Mouse (Mus musculus) testis, postnatal 14 days (tissue): ENCODE measurements around the gene Gm20388.
"Not testable (repeated sequence)": the region's sequence is repeated elsewhere in the genome, so short reads cannot be mapped to it uniquely, and the experiment has no call there.

ENCODE experiments used
- DNase-seq: peaks from one replicate; pipeline ENCODE4 v3.0.0; 2021; ENCODE audit warnings: low spot score

Gene Gm20388

DNA sequence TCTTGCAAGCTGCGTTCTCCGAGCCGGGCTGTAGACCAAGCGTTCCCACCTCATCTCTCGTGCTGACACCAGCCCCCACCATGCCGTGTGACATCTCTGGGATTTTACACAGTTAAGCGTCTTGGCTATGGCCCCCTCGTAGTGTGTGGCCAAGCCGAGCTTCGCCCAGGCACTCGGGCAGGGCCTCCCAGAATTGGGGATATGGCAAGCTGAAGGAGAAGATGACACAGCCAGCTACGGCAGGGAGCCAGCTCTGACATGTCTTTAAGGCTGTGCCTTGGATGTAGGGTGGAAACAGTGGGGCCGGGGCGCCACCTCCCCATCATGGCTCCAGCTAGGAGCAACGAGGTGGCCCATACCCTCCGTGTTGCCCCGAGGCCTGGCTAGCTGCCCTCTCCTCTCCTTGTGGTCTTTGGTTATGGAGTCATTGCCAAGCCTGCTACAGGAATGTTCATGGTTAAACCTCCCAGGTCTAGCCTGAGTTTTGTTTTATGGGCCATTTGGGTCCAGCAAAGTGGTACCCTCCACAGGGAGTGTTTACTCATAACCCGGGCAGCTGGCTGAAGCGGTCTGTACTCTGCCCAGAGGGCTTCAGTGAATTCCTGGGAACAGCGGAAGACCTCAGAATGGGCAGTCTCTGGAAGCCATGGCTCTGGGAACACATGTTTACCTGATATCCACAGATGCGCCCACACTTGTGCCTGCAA, 406.6 kb downstream of the Gm20388 start:
- no peak for DNase-seq

DNA sequence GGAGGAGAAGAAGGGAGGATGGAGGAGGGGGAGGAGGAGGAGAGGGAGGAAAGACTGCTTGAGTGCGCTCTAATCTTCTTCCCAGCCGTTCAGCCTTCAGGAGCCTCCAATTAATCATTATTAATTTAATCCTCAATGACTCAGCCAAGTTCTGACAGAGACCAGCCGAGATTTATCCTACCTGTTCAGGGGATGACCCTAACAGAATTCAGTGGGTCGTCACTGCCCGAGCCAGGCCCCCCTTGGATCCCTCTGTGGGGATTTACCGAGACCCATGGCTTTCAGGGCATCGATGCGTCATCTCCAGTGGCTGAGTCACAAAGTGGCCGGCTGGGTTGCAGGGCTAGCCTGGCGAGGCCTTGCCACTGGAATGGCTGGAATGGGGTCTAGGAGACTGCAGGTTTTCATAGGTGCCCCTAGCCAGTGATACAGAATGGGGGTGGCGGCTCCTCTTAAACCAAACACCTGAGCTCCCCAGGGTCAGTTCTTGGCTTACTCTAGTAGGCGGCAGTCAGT, 407.9 kb downstream of the Gm20388 start:
- DNase-seq, result no peak

DNA sequence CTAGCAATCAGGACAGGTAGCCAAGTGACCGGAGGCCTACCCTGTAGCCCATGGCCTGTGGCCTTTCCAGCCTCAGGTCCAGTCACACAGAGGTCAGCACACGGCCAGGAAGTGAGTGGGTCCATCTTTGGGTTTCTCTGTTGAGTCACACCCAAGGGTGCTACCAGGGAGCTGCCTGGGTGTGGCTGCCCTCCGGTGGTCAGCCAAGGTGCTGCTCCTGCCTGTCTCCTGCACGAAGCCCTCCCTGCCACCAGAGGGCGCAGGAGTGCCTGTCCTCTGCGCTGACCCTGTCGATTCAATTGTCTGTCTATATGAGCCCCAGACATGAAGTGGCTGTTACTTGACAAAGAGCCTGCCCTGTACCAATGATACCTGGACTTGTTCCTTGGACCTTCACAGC, 408.8 kb downstream of the Gm20388 start:
- peak; percentile 65 for DNase-seq

DNA sequence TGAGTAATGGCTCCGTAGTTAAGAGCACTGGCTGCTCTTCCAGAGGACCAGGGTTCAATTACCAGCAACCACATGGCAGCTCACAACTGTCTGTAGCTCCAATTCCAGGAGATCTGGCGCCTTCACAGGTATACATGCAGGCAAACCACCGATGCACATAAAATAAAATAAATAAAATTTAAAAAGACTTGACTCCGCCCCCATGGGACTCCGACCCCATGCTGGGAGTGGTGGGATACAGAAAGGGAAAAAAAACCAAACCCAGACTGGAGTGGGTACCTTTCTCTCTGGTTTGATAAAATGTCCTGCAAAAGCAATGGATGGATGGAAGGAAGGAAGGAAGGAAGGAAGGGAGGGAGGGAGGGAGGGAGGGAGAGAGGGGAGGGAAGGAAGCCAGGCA, 409.5 kb downstream of the Gm20388 start:
- DNase-seq, result no peak

DNA sequence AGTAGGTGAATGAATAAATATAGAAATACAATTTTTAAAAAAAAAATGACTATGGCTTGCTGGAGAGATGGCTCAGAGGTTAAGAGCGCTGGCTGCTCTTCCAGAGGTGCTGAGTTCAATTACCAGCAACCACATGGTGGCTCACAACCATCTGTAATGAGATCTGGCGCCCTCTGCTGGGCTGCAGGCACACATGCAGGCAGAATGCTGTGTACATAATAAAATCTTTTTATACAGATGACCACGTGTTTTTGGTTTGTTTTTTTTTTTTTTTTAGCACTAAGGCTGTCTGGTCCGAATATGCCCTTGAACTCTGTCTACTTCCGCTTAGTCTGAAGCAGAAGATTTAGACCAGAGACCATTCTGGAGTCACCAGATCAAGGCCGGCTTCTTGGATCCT, 411.1 kb downstream of the Gm20388 start:
- no peak for DNase-seq

DNA sequence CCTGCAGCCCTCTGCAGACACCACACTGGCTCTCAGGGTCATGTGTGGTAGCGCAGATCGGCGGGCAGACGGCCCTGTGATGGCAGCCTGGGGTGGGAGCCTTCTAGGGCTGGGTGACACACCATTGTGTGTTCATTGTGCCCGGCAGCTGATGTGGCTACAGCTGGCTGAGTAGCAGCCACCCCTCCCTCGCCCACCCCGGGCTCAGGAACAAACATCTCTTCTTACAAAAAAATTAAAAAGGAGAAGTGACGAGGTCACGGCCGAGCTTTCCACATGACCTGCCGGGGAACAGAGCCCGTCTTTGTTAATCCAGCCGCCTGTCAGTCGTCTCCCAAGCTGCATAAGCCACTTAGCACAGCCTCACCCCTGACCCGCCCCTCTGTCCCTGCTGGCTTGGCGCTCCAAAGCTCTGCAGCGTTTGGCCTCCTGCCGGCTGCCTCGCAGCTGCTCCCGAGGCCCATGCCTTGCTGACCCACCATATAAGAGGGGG, 412.4 kb downstream of the Gm20388 start:
- DNase-seq, result peak; percentile 62

DNA sequence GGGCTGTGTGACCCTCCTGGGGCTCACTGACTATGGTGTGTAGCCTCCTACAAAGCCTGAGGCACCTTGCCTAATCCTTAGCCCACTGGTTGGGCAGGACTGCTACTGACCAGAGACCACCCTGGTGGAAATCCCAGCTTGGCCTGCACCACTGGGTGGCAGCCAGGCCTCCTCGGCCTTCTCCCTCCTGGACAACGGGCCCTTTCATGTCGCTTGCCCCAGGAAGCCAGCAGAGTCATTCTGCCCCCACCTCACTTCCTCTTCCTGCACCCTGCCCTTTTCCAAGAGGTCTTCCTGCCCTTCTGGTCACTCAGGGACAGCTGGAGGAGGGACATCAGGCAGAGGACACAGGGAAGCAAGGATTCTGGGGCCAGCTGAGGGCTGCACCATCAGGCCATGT, 413.9 kb downstream of the Gm20388 start:
- DNase-seq, result no peak

DNA sequence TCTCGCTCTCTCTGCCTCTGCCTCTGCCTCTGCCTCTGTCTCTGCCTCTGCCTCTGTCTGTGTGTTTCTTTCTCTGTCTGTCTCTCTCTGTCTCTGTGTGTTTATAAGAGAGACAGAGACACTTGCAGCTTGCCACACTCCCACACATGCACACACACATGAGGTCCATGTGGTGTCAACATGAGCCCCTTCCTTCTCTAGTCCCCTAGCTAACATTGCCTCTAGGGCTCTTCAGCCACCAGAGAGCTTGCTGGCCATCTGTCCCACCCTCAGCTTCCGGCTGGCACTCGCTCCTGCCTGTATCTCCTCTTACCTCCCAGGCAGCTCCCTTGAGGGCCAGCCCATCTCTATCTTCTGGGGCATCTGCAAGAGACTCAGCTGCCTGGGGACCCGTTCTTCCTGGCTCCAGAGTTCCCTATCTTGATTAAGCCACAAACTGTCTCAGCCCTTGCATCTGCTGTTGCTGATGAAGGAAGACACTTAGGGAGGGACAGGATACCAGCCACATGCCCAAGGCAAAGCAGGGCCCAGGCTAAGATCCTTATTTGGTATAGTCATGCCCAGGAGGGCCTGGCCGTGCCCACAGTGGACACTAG, 414.6 kb downstream of the Gm20388 start:
- DNase-seq, result no peak

DNA sequence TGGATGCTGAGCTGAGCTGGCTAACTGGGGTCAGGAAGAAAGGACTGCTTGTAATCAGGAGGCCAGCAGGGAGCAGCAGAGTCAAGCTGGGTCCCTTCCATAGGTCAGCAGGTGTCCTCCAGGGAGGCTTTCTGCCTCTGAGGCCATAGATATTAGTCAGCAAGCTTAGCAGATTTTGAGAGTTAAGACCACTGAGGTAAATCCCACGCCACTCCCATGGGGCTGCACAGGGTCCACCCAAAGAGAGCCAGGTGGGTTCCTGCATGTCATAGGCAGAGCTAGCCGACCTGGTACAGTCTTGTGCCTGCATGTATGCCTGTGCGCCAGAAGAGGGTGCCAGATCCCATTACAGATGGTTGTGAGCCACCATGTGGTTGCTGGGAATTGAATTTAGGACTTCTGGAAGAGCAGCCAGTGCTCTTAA, 416.5 kb downstream of the Gm20388 start:
- no peak for DNase-seq

DNA sequence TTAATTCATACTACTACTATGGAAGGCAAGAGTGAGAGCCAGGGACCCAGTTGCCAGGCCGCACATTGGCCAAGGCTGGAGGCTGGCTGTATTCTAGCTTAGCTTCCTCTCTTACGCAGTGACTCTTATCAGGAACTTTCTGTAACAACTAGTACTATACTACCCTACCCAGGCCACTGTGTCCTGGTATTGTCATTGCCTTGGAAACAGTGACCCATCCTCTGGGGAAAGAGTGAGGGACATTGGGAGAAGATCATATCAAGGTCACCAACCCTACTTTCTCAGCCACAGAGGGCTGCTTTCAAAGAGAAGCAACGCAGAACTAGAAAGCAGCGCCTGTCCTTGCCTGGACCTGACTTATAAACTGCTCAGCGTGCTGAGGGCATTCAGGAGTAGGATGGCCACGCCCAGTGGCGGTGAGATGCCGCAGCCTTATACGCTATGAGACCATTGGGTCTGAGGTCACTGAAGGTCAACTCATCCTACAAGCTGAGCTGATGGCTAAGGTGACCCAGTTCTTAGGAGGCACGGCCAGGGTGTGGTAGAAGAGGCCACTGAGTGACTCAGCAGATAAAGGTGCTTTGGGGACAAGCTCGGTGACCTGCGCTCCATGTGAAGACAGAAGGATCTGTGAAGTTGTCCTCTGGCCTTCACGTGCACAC, 417.9 kb downstream of the Gm20388 start:
- no peak for DNase-seq

DNA sequence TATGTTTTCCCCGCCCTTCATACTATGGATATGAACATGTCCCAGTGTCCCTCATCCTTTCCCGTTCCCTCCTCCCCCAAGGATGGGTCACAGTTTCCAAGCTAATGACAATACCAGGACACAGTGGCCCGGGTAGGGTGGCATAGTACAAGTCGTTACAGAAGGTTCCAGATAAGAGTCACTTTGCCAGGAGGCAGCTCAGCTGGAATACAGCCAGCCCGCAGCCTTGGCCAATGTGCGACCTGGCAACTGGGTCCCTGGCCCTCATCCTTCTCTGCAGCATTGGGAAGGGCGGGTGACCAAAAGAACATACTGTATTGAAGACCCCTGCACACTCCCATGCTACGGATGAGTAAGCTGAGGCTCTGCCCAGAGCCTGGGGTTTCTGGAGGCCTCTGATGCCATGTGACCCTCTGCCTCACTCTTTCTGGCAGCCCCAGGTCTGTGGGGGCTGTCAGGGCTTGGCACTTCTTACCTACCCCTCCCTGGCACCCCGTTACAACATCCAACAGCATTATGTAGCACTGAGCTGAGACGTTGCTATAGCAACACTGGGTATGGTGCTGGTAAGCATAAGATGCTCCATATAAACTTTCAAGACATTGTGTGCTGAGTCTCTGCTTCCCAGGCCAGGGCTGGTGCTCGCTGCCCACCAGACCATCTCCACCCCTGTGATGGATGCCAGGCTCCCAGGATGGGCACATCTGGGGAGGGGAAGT, 418.5 kb downstream of the Gm20388 start:
- peak; percentile 80 for DNase-seq

DNA sequence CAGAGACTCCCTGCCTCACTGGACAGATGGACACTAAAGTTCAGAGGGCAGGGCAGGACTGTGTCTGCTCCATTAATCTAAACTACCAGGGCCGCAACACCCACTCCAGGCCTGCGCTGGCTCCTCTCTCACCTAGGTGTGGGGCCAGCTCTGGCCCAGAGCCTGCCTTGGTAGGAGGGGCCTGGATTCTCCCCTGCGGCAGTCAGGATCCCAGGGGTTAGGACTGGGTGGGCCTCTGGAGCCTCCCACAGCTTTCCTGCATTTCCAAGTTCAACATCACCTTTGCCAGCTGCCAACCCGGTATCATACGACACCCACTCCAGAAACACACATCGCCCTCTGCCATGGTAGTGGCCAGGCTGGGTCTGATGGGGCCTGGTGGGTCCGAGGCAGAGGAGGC, 420.4 kb downstream of the Gm20388 start:
- peak; percentile 71 for DNase-seq

DNA sequence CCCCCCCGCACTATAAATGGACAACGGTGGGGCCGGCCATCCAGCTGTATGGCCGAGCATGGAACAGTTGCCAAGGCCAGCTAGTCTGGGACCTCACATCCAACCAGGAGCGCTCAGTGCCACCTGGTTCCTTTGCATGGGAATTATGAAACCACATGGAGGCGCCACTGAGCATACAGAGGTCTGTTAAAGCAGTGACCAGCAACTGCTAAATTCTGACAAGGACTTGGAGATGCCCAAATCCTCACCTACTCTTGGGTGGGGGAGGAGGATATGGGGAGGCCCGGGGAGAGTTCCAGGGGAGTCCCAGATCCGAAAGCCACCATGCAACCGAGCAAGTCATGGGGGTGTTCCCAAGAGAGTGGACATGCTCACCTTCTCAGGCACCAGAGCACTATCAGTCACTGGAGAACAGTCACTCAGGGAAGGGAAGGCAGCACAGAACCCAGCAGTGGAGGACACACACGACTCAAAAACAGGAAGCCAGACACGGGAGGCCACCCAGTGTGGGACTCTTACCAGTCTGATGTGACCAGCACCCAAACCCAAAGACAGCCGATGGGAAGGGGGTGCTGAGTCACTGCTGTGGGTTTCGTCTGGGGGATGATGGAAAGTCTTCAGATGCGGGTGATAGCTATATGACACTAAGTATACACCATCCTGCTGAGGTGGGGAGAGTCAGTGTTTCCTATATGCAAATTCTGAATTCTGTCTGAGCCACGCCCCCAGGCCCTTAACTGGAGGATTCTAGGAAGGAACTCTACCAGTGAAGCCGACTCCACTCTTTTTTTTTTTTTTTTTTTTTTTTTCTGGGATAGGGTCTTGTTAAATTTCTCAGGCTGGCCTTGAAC, 422.0 kb downstream of the Gm20388 start:
- DNase-seq, result no peak

DNA sequence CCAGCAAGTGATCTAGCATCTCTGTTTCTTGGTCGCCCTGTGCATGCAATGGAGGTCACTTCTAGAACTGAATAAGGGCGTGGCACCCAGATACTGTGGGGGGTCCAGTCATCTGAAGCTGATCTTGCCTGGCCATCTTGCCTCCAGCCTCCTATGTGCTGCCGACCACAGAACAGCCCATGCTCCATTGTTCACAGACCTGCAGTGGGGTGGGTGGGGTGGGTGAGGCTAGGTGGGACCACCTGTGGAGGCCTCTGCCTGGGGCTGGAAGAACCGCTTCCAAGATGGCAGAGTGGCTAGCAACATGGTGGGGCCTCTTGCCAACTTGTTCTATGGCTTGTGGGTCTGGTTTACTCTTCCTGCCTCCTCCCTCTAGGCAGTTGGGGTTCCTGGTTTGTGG, 423.0 kb downstream of the Gm20388 start:
- DNase-seq, result no peak

DNA sequence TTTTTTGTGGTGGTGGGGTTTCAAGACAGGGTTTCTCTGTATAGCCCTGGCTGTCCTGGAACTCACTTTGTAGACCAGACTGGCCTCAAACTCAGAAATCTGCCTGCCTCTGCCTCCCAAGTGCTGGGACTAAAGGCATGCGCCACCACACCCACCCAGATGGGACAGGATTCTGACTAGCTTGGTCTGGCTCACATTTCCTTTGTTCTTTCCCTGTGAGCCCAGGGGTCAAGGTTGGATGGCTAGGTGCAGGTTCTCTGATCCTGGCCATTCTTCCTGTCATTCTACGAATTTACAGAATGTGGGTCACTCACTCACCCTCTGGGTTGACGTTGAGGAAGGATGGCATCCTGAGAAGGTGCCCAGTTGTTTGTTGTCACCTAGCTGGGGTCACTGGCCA, 423.6 kb downstream of the Gm20388 start:
- not testable (repeated sequence) for DNase-seq

DNA sequence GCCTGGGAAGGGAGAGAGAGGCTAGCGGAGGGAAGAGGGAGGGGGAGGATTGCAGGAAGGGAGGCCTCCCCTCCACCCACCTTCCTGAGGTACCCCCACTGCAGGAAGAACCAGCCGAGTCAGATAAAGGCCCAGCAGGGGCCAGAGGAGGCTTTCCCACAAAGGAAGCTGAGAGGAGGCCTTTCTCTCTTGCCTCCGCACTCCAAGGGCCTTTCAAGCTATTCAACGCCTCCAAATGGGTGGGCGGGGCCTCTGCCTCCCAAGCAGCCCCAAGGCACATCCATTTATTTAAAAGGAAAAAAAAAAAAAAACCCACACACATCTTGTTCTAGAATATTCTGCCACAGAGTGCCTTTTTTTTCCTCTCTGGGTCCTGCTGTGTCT, 424.2 kb downstream of the Gm20388 start:
- DNase-seq, result peak; percentile 54

DNA sequence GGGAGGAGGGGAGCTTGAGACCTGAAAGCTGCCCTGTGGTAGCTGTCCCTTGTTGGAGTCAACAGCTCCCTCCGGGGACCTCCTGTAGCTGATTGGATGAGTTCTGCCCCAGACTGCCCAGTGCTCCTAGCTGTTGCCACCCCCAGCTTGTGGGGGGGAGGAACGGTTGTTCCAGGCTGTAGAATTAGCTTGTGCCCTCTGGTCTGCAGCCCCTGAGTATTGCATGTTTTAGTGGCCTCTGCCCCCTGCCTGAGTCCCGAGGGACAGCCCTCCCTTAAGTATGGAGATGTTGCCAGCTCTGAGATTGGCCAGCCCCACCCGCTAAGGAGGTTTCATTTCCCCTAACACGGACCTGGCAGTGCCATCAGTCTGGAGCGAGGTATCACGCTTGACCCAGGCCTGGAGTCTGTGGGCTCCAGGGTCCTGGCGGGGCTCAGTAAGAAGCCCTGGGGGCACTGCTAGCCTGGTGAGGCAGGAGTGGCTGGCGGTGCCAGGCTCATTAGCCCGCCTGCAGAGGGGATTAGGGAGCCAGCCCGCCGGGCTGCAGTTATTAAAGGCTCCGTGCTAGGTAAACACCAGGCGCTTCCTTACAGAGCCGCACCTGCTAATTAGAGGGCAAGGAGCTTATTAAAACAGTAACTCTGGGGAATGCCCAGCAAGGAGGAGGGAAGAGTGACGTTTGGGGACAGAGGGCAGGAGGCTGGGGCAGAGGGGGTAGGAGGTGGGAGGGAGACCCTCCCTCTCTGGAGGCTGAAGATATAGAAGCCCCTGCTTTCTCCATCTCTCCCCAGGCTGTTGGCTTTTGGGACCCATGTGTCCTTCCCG, 424.8 kb downstream of the Gm20388 start:
- DNase-seq, result no peak

DNA sequence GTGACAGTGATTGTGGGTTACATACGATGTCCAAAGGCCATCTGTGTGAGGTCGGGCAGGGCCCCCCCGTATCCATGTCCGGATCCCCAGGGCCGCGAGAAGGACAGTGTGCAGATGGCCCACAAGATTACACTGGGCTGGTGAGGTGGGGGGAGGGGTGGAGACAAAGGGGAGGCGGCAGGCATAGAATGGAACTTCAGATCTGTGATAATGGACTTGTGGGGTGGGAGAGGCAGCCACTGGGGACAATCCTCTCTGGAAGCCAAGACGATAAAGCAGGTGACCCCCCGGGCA, 425.4 kb downstream of the Gm20388 start:
- DNase-seq, result no peak

DNA sequence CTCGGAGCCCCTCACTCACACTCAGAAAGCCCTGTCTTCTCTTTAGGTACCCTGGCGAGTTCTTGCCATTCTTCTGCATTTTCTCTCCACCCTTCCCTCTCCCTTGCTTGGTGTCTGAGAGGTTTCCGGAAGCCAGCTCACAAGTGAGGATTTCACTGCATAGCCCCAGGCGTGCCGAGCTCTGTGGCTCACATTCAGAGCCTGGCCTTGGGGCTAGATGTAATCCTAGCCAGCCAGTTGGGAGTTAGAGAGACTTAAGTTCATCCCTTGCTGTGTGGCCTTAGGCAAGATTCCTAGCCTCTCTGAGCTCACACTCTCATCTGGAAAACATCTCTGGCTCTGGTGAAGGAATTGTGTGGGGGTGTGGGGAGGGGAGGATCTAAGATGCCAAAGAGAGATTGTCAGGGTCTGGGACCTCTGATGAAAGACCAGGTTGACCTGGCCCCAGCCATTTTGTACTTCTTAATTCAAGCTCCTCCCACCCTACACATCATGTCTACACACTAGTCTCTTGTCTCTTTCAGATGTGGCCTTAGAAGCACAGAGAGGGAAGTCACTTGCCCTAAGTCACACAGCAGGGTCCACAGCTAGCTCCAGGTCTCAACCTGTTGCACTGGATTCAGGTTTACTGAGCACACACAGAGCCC, 426.4 kb downstream of the Gm20388 start:
- DNase-seq, result no peak

DNA sequence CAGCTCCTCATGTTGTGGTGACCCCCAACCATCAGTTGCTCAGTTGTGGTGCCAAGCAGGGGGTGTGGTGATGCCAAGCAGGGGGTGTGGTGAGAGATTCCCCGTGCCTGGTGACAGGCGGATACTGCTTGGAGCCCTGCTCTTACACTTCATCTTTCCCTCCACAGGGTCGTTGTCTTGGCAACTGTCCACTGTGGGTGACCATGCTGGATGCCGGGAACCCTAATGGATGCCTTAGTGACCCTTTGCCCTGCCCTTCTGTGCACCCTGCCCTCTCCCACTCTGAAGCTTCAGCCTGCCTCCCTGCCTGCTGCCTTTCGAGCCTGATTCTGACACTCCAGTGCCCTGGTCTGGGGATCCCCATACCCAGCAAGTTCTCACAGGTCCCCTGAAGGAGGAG, 427.0 kb downstream of the Gm20388 start:
- DNase-seq, result no peak
